Mouse (Mus musculus): ENCODE results near the gene Pbxip1.

Gene Pbxip1

GRCm38 (mm10) chr3:89436176-89437113 is at the start of gene Pbxip1:
Pbxip1 (plus strand) TSS chr3:89436706.
- DNase-seq (ENCODE audit: low read depth in 2 of 2, low spot score in 2 of 2) = peak; percentile 28 to 54

- DNase-seq (ENCODE audit: low read depth in 2 of 2, low spot score in 2 of 2) = no peak
These were observed 48.9 kb upstream of the Pbxip1 start for GRCm38 (mm10) chr3:89387632-89388031.

- no peak for DNase-seq (ENCODE audit: low read depth in 2 of 2, low spot score in 2 of 2)
These were observed 48.2 kb upstream of the Pbxip1 start for GRCm38 (mm10) chr3:89388134-89388881.

GRCm38 (mm10) chr3:89388901-89389740 is 47.4 kb upstream of the Pbxip1 start:
- no peak for DNase-seq (ENCODE audit: low read depth in 2 of 2, low spot score in 2 of 2)

DNA sequence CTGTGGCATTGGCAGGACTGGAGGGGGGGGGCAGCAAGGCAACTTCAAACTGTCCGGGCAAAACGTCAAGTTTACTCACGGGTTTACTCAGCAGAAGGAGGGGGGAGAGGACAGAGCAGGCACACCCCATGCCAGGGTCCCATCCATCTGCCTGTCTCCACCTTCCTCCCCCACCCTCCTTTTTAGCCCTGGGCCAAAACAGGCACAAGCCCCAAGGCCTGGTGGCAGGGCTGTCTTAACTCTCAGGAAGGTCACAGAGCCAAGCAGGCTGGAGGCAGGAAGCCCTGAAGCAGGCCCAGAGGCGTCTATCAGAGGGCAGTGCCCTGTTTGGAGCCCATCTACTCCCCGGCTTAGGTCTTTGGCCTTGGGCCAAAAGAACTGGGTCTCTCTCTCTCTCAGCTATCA is 46.4 kb upstream of the Pbxip1 start:
- no peak for DNase-seq (ENCODE audit: low read depth in 2 of 2, low spot score in 2 of 2)

DNA sequence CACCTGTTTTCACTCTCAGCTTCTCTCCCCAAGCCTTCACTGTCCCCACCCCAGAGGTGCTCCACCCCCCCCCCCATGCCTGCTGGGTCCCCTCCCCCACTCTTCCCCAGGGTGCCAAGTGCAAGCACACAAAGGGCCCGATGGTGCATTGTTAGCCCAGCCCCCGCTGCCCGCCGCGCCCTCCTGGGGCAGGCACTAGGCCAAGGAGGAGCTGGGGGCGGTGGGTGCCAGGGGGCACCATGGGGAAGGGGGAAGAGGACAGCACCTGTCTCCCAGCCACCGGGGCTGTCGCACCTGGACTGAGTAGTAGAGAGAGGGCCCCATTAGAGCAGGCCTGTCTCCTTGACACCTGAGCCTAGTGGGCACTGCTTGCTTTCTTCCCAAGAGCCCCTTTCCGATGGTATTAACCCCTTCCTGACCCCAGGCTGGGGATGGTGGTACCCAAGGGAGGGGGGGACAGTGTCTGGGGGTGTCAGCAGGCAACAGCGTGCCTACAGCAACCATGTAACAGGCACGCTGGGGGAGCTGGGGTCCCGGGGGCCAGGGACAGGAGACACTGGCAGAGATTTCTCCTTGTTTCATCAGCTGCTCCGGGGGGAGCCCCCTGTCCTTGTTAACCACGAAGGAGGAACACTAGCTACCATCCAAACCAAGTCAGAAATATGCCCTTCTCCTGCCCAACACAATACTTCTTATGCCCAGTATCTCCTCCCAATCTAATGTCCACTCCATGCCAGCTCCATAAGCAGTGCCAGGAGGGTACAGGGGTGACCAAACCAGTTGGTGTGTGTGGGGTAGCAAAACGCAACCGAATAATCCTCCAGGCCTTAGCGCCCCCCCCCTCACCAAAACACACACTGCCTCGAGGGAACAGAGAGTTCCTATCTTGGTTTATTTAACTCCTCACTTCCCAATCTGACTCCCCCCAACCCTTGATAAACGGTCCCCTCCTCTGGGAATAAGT is 45.5 kb upstream of the Pbxip1 start:
- DNase-seq (ENCODE audit: low read depth in 2 of 2, low spot score in 2 of 2) = no peak

DNA sequence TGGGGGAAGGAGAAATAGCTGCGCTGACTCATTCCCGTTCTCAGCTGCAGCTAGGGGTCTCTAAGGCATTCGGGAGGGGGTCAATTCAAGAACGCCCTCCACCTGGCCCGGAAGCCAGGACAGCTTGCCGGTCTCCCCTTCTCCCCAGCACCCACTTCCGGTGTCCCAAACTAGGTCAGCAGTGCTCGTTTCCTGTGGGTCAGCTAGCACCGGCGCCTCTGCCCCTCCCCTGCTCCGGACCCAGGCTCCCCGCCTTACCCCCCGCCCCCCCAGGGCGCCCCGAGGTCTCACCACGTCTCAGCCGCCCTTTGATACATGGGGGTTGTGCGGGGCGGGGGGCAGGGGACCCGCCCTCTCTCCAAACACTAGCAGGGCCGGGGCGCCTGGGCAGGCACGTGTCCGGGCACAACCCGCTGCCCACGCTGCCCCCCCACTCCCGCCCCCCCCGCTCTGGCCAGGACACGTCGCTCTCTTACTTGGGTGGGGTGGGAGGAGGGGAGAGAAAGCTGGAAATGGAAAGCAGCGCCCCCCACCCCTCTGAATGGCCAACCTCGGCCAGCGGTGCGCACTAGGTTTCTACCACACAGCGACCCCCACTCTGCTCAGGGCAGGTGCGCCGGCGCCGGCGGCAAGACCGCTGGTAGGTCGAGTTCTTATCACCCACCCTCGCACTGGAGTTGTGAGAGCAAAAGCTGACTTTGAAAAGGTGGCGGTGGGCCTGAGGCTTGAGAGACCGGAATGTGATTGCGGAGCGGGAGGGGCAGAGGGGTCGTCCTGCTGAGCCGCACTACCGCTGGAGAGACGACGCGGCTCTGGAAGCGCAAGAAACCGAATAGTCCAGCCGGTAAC is 44.6 kb upstream of the Pbxip1 start:
- DNase-seq (ENCODE audit: low read depth in 2 of 2, low spot score in 2 of 2) = no peak

DNA sequence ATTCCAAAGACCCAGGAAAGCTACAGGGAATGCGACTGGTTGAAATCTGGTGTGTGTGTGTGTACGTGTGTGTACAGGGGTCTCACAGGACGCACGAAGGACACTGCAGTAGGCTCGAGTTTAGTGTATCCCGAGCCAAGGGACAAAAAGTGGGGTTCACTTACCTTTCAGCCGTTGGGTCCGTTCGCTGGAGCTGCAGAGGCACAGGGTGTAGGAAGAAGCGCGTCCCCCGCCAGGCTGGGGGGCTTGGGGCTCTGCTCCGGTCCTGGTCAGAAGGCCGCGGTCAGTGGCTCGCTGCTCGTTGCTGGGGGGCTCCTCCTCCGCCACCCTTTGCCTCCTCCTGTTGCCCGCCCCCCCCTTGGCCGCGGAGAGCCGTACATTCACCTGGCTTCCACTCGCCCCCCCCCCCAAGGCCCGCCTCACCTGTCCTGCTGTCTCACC is 43.6 kb upstream of the Pbxip1 start:
- no peak for DNase-seq (ENCODE audit: low read depth in 2 of 2, low spot score in 2 of 2)

DNA sequence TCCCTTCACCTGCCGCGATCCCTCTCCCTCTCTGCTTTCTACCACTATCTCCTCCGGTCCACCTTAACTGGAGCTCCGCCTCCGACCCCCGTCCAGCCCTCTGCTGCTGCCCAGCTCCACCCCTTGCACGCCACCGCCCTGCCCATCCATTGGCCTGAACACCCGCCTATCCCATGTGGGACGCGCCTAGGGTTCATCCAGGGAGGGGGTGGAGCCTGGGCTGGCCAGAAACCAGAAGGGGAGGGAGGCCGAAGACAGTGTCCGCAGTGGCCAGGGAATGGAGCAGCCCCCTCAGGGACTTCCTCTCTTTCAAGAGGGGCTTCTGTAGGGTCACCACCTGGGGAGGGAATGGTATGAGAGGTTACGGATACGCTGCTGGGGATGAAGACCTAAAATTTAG is 42.9 kb upstream of the Pbxip1 start:
- DNase-seq (ENCODE audit: low read depth in 2 of 2, low spot score in 2 of 2) = no peak

GRCm38 (mm10) chr3:89394006-89394893 is 42.3 kb upstream of the Pbxip1 start, which contains the start of gene Zbtb7b:
Zbtb7b (minus strand) TSS chr3:89394776.
- DNase-seq (ENCODE audit: low read depth in 2 of 2, low spot score in 2 of 2) = no peak

DNA sequence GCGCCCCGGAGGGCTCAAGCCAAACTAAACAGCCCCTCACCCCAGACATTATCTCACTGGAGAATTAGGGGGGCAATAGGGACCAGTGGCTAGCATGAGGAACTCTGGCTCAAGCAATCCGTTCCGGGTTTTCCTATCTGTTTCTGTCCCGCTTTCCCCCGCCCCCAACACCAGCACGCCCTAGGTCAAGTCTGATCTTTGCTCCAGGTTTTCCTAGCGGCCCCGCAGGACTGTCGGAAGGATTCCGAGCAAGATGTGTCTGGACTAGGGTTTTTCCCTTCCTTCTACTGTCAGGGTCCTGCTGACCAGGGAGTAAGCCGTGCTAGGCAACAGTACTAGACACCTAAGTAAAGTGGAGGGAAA is 41.6 kb upstream of the Pbxip1 start:
- DNase-seq (ENCODE audit: low read depth in 2 of 2, low spot score in 2 of 2) = no peak

DNA sequence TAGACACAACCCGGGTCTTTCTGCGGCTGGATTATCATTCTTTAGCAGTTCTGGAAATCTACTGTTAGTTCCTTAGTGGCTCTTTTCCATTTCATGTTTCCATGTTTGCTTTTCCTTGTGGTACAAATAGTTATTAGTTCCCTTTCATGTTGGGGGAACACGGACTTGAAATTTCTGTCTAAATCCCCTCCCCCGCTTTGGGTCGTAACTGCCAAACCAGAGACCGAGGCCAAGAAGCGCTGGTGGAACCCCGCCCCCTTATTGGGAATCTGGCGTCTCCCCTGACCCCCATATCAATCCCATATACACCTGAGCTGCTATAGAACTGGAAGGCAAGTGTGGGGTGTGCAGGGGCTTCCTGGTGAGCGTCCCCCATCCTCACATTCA is 41.1 kb upstream of the Pbxip1 start:
- no peak for DNase-seq (ENCODE audit: low read depth in 2 of 2, low spot score in 2 of 2)

- peak in 1 of 2 experiments; percentile 51 for DNase-seq (ENCODE audit: low read depth in 2 of 2, low spot score in 2 of 2)
These were observed 40.5 kb upstream of the Pbxip1 start for GRCm38 (mm10) chr3:89395806-89396653.

- DNase-seq (ENCODE audit: low read depth in 2 of 2, low spot score in 2 of 2) = no peak
These were observed 39.9 kb upstream of the Pbxip1 start for GRCm38 (mm10) chr3:89396654-89397005.

DNA sequence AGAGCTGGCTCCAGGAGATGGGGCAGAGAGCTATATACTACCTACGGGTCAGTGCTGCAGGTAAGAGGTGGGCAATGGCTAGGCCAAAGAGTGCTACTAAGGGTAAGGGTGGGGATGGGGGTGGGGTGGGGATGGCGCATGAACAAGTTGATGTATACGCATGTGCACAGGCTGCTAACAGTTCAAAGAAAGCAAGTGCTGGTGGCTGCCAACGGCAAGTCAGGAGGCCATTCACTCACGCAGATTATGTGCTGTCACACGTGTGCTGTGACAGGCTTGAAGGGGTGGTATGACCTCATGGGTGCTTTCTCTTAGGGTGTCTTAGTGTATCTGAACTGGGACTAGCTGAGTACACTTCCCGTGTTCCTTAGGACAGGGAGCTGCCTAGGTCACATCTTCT is 35.2 kb upstream of the Pbxip1 start:
- DNase-seq (ENCODE audit: low read depth in 2 of 2, low spot score in 2 of 2) = no peak

DNA sequence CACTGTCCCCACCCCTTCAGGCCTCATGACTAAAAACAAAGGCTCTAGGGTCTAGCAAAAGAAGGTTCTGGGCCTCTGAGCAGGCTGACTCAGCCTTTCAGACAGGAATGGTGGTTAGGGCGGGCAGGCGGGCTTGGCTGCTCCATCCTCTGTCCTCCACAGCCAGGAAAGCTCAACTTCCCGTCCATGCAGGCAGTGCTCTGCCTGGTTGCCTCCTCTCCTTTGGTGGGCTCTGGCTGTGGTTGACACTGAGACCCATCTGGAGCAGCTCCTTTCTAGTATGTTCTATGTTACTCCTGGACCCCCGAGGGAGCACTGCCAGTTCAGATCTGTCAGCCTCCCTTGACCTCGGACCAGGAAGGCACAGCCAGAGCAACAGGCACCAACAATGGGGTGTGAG is 33.8 kb upstream of the Pbxip1 start, which contains the start of gene Lenep:
Lenep (minus strand) TSS at position 101 of the 400 bp plus-strand sequence.
- DNase-seq (ENCODE audit: low read depth in 2 of 2, low spot score in 2 of 2) = no peak

DNA sequence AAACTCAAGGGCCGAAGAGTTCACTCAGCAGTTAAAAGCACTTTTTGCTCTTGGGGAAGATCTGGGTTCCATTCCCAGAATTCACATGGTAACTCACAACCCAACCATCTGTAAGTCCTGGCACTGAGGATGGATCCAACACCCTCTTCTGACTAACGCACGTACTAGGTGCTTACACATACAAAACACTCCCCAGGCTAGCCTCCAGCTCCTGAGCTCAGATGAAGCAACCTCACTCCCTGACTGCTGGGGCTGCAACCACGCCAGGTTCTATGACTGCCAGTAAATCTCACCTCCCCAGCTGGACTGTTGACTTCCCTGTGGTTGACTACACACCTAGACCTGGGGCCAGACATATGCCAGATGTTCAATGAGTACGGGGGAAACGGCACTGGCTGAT is 29.6 kb upstream of the Pbxip1 start:
- no peak for DNase-seq (ENCODE audit: low read depth in 2 of 2, low spot score in 2 of 2)

All from CD8-positive naive resting alpha-beta T cell, adult 2 months (primary cell).